Mouse (Mus musculus) right cerebral cortex, adult 18-20 months (tissue): ENCODE measurements around the gene AB124611.
"Not testable (repeated sequence)": the region's sequence is repeated elsewhere in the genome, so short reads cannot be mapped to it uniquely, and the experiment has no call there.

ENCODE experiments used
- DNase-seq: peaks from one replicate; pipeline ENCODE4 v3.0.0; 2022; ENCODE audit warnings: mixed read lengths

AB124611 gene

GRCm38 (mm10) chr9:21525937-21526633 is at the start of gene AB124611:
Gene AB124611 (plus strand): TSS chr9:21526176.
- no peak for DNase-seq

- DNase-seq: no peak
Observed at GRCm38 (mm10) chr9:21477707-21478106, 48.3 kb upstream of the AB124611 start.

GRCm38 (mm10) chr9:21484065-21484464 is 41.9 kb upstream of the AB124611 start:
- no peak for DNase-seq

GRCm38 (mm10) chr9:21488246-21488645 is 37.7 kb upstream of the AB124611 start:
- not testable (repeated sequence) for DNase-seq

GRCm38 (mm10) chr9:21490696-21491095 is 35.3 kb upstream of the AB124611 start:
- DNase-seq: no peak

- DNase-seq: no peak
Observed at GRCm38 (mm10) chr9:21493907-21494306, 32.1 kb upstream of the AB124611 start.

GRCm38 (mm10) chr9:21494726-21495125 is 31.2 kb upstream of the AB124611 start:
- peak; percentile 60 for DNase-seq

GRCm38 (mm10) chr9:21496308-21497049 is 29.5 kb upstream of the AB124611 start:
- DNase-seq: no peak

- peak; percentile 26 for DNase-seq
Observed at GRCm38 (mm10) chr9:21497050-21497542, 28.9 kb upstream of the AB124611 start.

GRCm38 (mm10) chr9:21497664-21498063 is 28.3 kb upstream of the AB124611 start:
- no peak for DNase-seq

GRCm38 (mm10) chr9:21498284-21498902 is 27.6 kb upstream of the AB124611 start:
- DNase-seq: no peak

GRCm38 (mm10) chr9:21503352-21503751 is 22.6 kb upstream of the AB124611 start:
- DNase-seq: no peak

GRCm38 (mm10) chr9:21505767-21506166 is 20.2 kb upstream of the AB124611 start:
- no peak for DNase-seq

GRCm38 (mm10) chr9:21507753-21508430 is 18.1 kb upstream of the AB124611 start:
- DNase-seq: no peak

- DNase-seq: no peak
Observed at GRCm38 (mm10) chr9:21508871-21509404, 17.0 kb upstream of the AB124611 start.

GRCm38 (mm10) chr9:21509772-21510688 is 15.9 kb upstream of the AB124611 start, which contains the start of gene Tmed1:
Gene Tmed1 (minus strand): TSS chr9:21510252.
- DNase-seq: peak; percentile 96

- DNase-seq: no peak
Observed at GRCm38 (mm10) chr9:21510689-21511015, 15.3 kb upstream of the AB124611 start.

GRCm38 (mm10) chr9:21511052-21511451 is 14.9 kb upstream of the AB124611 start:
- DNase-seq: no peak

GRCm38 (mm10) chr9:21513466-21513865 is 12.5 kb upstream of the AB124611 start:
- DNase-seq: no peak

- DNase-seq: no peak
Observed at GRCm38 (mm10) chr9:21517947-21518495, 8.0 kb upstream of the AB124611 start.

GRCm38 (mm10) chr9:21518690-21519089 is 7.3 kb upstream of the AB124611 start:
- DNase-seq: not testable (repeated sequence)
